Mouse (Mus musculus): ENCODE measurements at regions not wholly inside any gene's neighbourhood (a gene's known extent, or its start where the extent isn't known, plus 50 kb on each side); places are given as distances from the start of the nearest gene placed in this dataset.

- no peak for DNase-seq
Observed at GRCm38 (mm10) chr5:39557376-39558001, 197.8 kb downstream of the Hs3st1 start.

DNA sequence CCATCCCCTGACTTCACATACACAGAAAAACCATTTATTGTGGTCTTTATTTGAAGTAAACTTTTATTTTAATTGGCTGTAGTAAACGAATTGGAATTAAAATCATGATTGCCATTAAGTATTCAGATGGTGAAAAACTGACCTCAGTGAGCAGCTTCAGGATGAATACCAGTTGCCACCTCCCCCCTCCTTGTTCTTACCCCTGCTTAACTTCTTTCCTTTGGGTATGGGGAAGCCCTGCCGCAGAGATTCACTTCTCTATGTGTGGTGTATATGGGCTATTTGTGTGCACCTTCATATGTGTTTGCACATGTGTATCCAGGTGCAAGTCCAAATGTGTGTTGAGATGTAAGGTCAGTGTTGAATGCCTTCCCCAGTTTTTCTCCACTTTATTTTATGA is 218.2 kb downstream of the Hs3st1 start:
- no peak for DNase-seq

DNA sequence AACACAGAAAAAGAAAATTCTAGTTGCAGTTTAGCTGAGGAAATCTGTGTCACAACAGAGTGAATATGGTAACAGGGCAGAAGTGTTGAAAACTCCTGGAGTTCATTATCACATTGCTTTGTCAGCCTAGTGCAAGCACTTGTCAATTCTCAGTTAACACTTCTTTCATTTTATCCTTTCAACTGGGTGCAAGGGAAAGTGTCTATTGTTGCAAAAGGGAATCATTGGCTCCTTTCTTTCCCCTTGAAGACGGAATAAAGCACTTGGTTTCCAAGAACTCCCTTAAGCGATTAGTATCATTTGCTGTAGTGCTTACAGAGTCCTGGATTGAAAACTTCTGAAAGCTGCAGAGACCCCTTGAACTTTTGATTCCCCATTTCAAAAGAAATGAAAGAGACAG is 218.9 kb downstream of the Hs3st1 start:
- DNase-seq: no peak

DNA sequence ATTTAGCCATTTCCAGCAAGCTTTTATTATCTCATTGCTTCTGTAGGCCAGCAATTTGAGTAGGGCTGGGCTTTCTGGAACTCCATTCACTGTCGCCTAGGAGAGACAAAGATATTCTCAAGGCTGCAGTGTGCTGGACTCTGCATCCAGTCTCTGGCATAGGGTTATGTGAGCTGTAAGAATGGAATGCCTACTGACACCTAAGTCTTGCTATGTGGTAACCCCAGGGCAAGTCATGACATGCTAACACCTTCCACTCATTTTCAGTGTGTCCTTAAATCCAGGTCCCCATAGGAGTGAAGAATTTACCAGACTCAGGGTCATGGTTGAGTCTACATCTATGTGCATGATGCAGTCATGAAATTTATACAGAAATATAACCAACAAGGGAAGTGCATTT is 245.0 kb downstream of the Hs3st1 start:
- DNase-seq: no peak

- no peak for DNase-seq
Observed at GRCm38 (mm10) chr5:39482756-39483155, 272.5 kb downstream of the Hs3st1 start.

- no peak for DNase-seq
Observed at GRCm38 (mm10) chr5:39458116-39458525, 297.2 kb downstream of the Hs3st1 start.

DNA sequence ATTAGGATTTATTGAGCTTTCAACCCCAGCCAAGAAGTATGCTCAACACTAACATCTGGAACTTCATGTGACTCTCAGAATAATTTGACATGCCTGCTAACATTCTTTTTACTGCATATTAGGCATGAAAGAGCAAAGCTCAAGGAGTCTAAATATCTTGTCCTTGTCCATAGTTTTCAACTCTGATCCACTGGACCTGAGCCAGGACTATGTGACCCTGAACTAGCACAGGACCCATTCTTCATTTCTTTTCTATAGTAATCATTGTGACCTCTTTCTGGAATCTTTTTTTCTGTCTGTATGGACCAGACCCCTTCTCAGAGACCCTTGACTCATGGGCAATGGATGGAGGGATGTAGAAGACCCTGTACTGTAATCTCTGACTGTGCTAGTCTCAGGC is 301.6 kb downstream of the Hs3st1 start:
- no peak for DNase-seq

DNA sequence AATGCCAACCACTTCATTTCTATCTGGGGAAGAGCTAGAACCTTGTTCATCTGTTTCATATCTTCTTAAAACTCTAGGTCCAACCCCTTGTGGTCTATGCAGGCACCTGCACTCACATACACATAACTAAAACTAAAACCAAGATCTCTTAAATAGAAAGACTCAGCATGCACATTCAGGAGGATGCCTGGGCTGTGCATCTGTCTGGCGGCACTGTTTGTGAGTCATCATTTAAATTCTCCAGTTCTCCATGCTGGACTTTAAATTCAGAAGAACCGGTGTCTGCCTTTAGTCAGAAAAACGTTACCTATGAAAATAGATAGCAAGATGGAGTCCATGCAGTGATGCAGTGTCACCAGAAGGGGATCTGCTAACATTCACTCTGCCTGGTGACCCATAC is 314.5 kb downstream of the Hs3st1 start:
- DNase-seq: no peak

DNA sequence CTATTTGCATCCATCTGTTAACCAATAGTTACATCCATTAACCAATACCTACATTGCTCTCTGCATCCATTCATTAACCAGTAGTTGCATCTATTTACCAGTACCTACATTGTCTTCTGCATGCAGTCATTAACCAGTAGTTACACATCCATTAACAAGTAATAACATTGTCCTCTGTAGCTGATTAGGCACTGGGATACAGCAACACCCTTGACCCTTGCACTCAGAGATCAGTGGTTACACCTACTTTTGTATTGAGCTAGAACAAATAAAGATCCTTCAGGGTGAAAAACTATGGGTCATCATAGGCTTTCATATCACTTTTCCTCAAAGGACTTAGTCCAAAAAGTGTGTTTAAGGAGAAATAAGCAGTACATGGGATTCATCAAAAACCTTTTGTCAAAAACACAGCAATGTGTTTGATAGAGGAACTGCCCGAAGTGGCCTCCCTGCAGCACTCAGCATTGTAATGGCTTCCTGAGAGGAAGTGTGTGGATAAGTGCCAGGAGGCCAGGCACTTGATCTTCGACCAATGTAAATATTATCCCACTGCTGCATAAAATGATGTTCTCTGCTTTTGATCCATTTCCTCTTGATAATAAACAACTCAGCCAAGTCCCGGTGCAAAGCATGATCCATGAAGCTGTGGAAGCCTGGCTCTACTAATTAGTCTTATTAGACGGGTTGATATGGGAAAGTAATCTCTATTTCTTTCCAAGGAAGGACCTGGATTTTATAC is 317.6 kb downstream of the Hs3st1 start:
- peak; percentile 58 to 64 for DNase-seq

GRCm38 (mm10) chr5:39426053-39426452 is 329.2 kb downstream of the Hs3st1 start:
- DNase-seq: peak; percentile 2 to 12

DNA sequence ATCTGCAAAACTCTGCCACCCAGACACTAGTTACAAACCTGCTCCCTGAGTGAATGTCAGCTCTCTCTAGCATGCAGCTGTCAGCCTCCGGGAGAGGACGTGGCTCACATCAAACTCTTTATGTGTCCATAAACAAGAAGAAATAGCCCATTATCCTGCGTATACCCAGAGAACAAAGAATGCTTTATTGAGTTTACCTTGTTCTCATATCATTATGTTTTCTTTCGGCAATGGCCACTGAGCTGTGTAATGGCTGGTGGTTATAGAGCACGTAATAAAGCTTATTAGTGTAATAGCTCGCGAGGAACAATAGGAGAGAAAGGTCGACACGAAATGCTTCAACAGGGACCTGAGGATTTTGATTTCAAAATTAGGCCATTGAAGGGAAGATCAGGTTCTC is 331.6 kb downstream of the Hs3st1 start:
- no peak for DNase-seq

- DNase-seq: no peak
Observed at GRCm38 (mm10) chr5:39418795-39419194, 336.5 kb downstream of the Hs3st1 start.

DNA sequence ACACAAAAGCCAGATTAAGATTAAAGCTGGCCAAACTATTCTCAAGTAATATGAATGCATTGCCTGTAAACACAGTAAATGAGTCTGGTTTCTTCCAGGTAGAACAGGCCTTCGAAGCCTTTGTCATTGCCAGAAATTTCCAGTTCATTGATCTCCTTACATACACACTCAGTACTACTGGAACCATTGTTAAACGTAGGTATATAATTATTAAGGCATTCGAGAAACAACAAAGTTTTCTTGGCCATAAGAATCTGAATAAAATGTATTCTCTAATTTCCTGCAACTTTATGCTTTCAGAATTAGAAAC is 337.5 kb downstream of the Hs3st1 start:
- DNase-seq: no peak

DNA sequence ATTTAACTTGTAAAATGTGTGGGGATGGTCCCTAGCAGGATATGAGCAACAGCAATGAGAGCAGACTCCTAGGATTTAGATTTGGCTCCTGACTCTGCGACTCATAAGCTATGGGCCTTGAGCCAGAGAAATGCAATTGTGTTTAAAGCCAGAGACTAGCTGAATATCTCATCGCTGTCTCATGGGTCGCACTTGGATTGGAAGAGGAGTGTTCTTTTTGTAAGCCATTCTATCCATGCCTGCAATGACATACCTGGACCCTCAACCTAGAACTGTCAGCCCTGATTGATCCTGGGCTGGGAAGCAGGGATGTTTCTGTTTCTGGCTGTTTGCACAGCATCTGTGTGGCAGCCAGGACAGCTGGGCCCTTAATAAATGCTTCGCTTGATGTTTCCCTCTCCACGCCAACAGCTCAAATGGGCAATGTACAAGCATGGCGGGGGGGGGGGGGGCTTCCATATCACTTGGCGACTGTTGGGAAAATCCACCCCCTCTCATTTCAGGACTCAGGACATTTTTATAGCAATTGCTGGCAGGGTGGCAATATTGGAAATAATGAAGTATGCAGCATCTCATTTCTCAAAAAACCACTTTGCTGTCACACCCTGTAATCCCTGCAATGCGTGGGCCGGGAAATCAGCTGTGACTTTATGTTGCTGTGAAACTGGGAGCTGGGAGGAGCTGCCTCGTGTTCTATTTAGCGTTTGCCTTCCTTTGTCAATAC is 338.0 kb downstream of the Hs3st1 start:
- DNase-seq: no peak

DNA sequence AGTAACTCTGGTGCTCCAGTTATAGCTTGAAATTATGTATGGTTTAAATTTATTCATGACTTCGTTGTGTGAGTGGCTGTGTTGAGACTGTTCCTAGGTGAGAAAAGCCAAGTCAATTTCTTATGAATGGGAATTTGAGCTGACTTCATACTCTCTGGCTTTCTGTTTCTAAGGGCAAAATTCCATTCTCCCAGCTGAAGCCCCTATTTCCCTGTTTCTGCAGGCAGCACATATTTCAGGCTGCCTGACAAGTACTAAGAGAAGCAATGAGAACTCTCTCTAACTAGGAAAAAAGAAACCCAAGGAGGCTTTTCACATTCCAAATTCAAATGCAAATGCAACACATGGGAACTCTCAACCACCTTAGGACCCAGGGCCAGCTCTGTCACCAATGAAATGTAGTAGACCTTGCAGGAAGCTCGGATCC is 338.7 kb downstream of the Hs3st1 start:
- DNase-seq: no peak

- DNase-seq: no peak
Observed at GRCm38 (mm10) chr5:39412756-39413155, 342.5 kb downstream of the Hs3st1 start.

DNA sequence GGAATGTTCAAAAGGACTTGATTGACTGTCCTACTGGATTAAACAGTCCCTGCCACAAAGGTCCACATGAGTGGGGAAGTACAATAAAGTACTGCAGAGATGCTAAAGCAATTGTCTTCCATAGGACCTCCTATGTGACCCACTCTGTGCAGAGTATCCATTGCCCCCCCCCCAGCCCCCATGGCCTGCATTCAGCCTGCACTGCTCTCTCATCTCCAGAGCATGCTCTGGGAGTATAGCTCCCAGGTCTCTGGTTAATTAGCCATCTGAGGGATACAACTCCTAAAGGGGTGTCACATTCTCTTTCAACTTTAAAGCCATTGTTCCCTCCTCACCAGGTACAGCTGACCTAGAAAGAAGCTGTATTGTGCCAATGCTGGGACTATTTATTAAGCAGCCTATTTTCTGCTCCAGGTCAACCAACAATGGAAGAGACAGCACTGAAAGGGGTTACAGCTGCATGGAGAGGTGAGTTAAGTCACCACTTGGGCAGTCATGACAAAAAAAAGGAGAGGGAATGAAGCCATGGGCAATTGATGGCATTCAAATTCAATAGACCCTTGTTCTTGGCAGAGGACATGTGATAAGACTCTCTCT is 364.8 kb downstream of the Hs3st1 start:
- DNase-seq: no peak

- no peak for DNase-seq
Observed at GRCm38 (mm10) chr5:39384410-39384809, 370.9 kb downstream of the Hs3st1 start.

DNA sequence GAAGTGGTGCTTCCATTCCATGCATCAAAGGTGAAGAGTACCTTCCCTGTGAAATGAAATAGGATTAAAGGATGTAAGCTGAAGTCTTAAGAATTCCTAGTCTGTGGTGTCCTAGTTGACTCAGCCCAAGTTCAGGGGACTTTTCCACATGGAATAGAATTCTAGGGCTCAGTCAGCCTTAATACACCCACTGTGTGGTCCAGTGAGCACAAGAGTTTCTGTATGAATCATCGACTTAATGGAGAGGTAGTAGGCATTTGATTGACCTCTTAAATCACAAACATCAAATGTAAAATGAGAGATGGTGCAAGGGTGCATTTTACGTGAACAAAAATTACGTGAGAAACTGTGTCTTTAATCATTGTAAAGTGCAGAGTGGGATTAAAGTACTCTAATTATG is 381.1 kb downstream of the Hs3st1 start:
- DNase-seq: no peak

DNA sequence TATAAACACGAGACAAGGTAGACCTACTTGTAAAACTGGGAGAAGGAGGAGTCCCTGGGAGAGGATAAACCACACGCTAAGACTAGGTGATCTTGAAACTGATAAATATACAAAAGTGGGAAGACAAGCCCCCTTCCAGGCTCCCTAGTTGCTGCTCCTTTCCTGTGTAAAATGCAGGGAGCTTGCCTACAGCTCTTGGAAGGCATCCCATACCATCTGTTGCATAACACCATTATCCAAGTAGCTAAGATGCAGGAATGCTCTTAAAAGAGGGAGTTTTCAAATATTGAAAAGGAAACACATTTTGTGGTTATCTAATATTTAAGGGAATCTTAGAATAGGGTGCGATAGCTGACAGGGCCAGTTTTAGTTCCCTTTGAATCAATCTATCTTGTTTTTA is 406.6 kb downstream of the Hs3st1 start:
- no peak for DNase-seq

- no peak for DNase-seq
Observed at GRCm38 (mm10) chr5:39347019-39347418, 408.3 kb downstream of the Hs3st1 start.

GRCm38 (mm10) chr5:39337917-39338316 is 417.4 kb downstream of the Hs3st1 start:
- no peak for DNase-seq

DNA sequence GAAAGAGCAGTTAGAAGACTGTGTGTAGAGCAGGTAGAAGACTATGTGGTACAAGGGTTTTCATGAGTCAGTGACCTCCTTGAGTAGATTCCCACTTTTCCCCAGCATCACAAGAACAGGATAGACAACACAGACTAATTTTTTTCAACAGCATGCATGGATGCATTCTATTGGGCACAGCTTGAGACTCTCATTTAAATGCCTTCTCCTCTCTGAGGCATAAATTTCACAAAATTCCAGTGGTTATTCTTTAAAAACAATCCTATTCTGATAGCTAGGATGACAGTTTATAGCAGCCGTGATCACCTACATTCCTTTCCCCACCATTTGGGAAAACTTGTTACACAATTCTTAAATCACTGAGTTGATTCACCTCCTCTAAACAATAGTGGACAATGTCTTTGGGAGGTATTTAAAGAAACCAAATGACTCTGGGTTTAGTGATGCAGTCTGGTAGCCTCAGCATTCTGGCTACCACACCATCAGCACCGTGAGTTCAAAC is 418.7 kb downstream of the Hs3st1 start:
- DNase-seq: no peak

GRCm38 (mm10) chr5:39335321-39335720 is 420.0 kb downstream of the Hs3st1 start:
- no peak for DNase-seq

Data from kidney, postnatal 4 days (tissue).